Mouse (Mus musculus) liver, embryonic 11.5 days (tissue): Measurements from ENCODE around the gene Vav2. TPM values are rescaled to one million over a fixed set of nuclear protein-coding genes. Genes with fewer than 3 reads are reported as not detected.

Source experiments
- ATAC-seq: fragments of 200-750 bp; cut with Nextera tagmentation; replicated peaks from 2 replicates; pipeline ENCODE4 v1.8.0; 2017; ENCODE audit warnings: moderate number of reproducible peaks, mild to moderate bottlenecking, moderate TSS enrichment, moderate library complexity; ENCODE audit not compliant: low FRiP score
- DNase-seq: peaks from one replicate; pipeline ENCODE4 v3.0.0-alpha.2; 2017; ENCODE audit warnings: low spot score
- H3K27ac ChIP-seq: fragments of 300-500 bp; sonication (generic); 2 replicates; pipeline ENCODE4 v1.5.1; 2014; ENCODE audit warnings: mild to moderate bottlenecking, low read depth, low read length, control low read depth
- H3K27me3 ChIP-seq: fragments of 300-500 bp; sonication (generic); replicated peaks from 2 replicates; pipeline ENCODE4 v1.6.1; 2014; ENCODE audit warnings: low read length, mixed read lengths; ENCODE audit not compliant: control insufficient read depth, insufficient read depth
- H3K36me3 ChIP-seq: fragments of 300-500 bp; sonication (generic); 2 replicates; pipeline ENCODE4 v1.6.1; 2014; ENCODE audit warnings: mild to moderate bottlenecking, low read length, moderate library complexity, mixed read lengths; ENCODE audit not compliant: control insufficient read depth, insufficient read depth
- H3K4me1 ChIP-seq: fragments of 300-500 bp; sonication (generic); replicated peaks from 2 replicates; pipeline ENCODE4 v1.6.1; 2014; ENCODE audit warnings: low read length, mixed read lengths; ENCODE audit not compliant: control insufficient read depth, insufficient read depth
- H3K4me2 ChIP-seq: fragments of 300-500 bp; sonication (generic); 2 replicates; pipeline ENCODE4 v1.6.1; 2014; ENCODE audit warnings: mild to moderate bottlenecking, control low read depth, moderate library complexity
- H3K4me3 ChIP-seq: fragments of 300-500 bp; sonication (generic); 2 replicates; pipeline ENCODE4 v1.5.1; 2014; ENCODE audit warnings: low read depth, low read length, control low read depth
- H3K9ac ChIP-seq: fragments of 300-500 bp; sonication (generic); 2 replicates; pipeline ENCODE4 v1.6.1; 2014; ENCODE audit warnings: low read depth, low read length, control low read depth
- H3K9me3 ChIP-seq: fragments of 300-500 bp; sonication (generic); 2 replicates; pipeline ENCODE4 v1.6.1; 2016; ENCODE audit warnings: low read length, inconsistent platforms, mixed read lengths; ENCODE audit not compliant: control insufficient read depth
- WGBS: fragments of 180-500 bp; shearing (Covaris S2); extraction: QIAGEN DNeasy Blood & Tissue Kit; methylation state at CpG from one replicate; pipeline ENCODE4 v1.1.7; 2014; 5-methylcytosine and 5-hydroxymethylcytosine counted together
- polyA plus RNA-seq: library from polyadenylated mRNA; unstranded; fragments of >200 nt; fragmentation: Nextera tagmentation; extraction: Ambion mirVana; gene quantifications from 2 replicates; pipeline ENCODE4 v1.2.1, GENCODE M21; 2014

Gene Vav2
- polyA plus RNA-seq, 1 experiment from 2014 or later = 6.0 TPM

GRCm38 (mm10) chr2:27306628-27307027 is 120.2 kb downstream of the Vav2 start:
- Histone ChIP-seq H3K9me3 (no peaks in the 10 kb centered on the region), H3K4me2 (no peak overlapping the region), H3K4me1 (no peaks in the 10 kb centered on the region), H3K36me3 (no peaks in the 10 kb centered on the region), H3K4me3 (no peak overlapping the region), H3K9ac (no peak overlapping the region), H3K27me3 (no peaks in the 10 kb centered on the region), H3K27ac (no peak overlapping the region)
- ATAC-seq (no peak), DNase-seq (no peak)
- 89% methylated on average over 8 of the region's 8 CpGs for WGBS

- Histone ChIP-seq H3K4me2 (no peak overlapping the region), H3K4me1 (no peaks in the 10 kb centered on the region), H3K36me3 (no peaks in the 10 kb centered on the region), H3K27me3 (no peaks in the 10 kb centered on the region), H3K9ac (no peak overlapping the region), H3K9me3 (no peaks in the 10 kb centered on the region), H3K27ac (no peak overlapping the region), H3K4me3 (no peak overlapping the region)
- DNase-seq (no peak), ATAC-seq (no peak)
- 74% methylated on average over 13 of the region's 13 CpGs for WGBS
These were observed 122.1 kb downstream of the Vav2 start for GRCm38 (mm10) chr2:27304741-27305140.

- Histone ChIP-seq H3K4me1 (no peaks in the 10 kb centered on the region), H3K9me3 (no peaks in the 10 kb centered on the region), H3K4me2 (no peak overlapping the region), H3K36me3 (no peaks in the 10 kb centered on the region), H3K27ac (no peak overlapping the region), H3K27me3 (no peaks in the 10 kb centered on the region), H3K4me3 (no peak overlapping the region), H3K9ac (no peak overlapping the region)
- no peak for DNase-seq
- ATAC-seq = no peak
These were observed 122.8 kb downstream of the Vav2 start for GRCm38 (mm10) chr2:27304074-27304473.

GRCm38 (mm10) chr2:27301444-27302111 is 125.3 kb downstream of the Vav2 start:
- Histone ChIP-seq H3K4me3 (no peak overlapping the region), H3K9me3 (no peaks in the 10 kb centered on the region), H3K27me3 (no peaks in the 10 kb centered on the region), H3K4me2 (no peak overlapping the region), H3K36me3 (no peaks in the 10 kb centered on the region), H3K9ac (no peak overlapping the region), H3K27ac (no peak overlapping the region), H3K4me1 (no peaks in the 10 kb centered on the region)
- WGBS = 80% methylated on average over 12 of the region's 12 CpGs
- ATAC-seq (no peak), DNase-seq (no peak)

- H3K36me3 ChIP-seq = no peaks in the 10 kb centered on the region
- no peak overlapping the region for H3K27ac ChIP-seq
- no peak for ATAC-seq
- no peaks in the 10 kb centered on the region for H3K4me1 ChIP-seq
- H3K4me2 ChIP-seq = no peak overlapping the region
- no peak overlapping the region for H3K4me3 ChIP-seq
- no peaks in the 10 kb centered on the region for H3K9me3 ChIP-seq
- no peak for DNase-seq
- WGBS = 82% methylated on average over 13 of the region's 13 CpGs
- no peak overlapping the region for H3K9ac ChIP-seq
- H3K27me3 ChIP-seq = no peaks in the 10 kb centered on the region
These were observed 125.9 kb downstream of the Vav2 start for GRCm38 (mm10) chr2:27300725-27301443.

- H3K9ac ChIP-seq = no peak overlapping the region
- H3K4me1 ChIP-seq = no peaks in the 10 kb centered on the region
- H3K27me3 ChIP-seq = no peaks in the 10 kb centered on the region
- no peaks in the 10 kb centered on the region for H3K9me3 ChIP-seq
- H3K4me2 ChIP-seq = no peak overlapping the region
- H3K27ac ChIP-seq = no peak overlapping the region
- ATAC-seq (no peak), DNase-seq (no peak)
- 78% methylated on average over 9 of the region's 9 CpGs for WGBS
- H3K4me3 ChIP-seq = no peak overlapping the region
- peaks cover 2% of the 10 kb centered on the region for H3K36me3 ChIP-seq
These were observed 130.0 kb downstream of the Vav2 start for GRCm38 (mm10) chr2:27296656-27297406.

- no peak for DNase-seq
- no peak for ATAC-seq
These were observed 132.1 kb downstream of the Vav2 start for GRCm38 (mm10) chr2:27294777-27295176.

GRCm38 (mm10) chr2:27289019-27289418 is 137.8 kb downstream of the Vav2 start:
- Histone ChIP-seq H3K4me1 (no peaks in the 10 kb centered on the region; the same call in 1 of the 2 replicates), H3K27ac (no peak overlapping the region), H3K9ac (peak overlapping the region; percentile 46), H3K4me2 (no peak overlapping the region), H3K36me3 (peaks cover 11% of the 10 kb centered on the region), H3K4me3 (no peak overlapping the region), H3K9me3 (no peaks in the 10 kb centered on the region), H3K27me3 (no peaks in the 10 kb centered on the region)
- DNase-seq (peak; percentile 67), ATAC-seq (no peak)
- 26% methylated on average over 3 of the region's 3 CpGs for WGBS

More at GRCm38 (mm10) chr2:27294777-27295176, 132.1 kb downstream of the Vav2 start:
- no peak overlapping the region for H3K4me2 ChIP-seq
- no peak overlapping the region for H3K27ac ChIP-seq
- H3K4me3 ChIP-seq = no peak overlapping the region
- no peaks in the 10 kb centered on the region for H3K27me3 ChIP-seq
- 84% methylated on average over 3 of the region's 3 CpGs for WGBS
- H3K36me3 ChIP-seq = peaks cover 11% of the 10 kb centered on the region
- H3K9me3 ChIP-seq = no peaks in the 10 kb centered on the region
- H3K9ac ChIP-seq = no peak overlapping the region
- H3K4me1 ChIP-seq = no peaks in the 10 kb centered on the region
